ENCODE assay signal across 17 mouse cellular contexts in the genomic region with DNA sequence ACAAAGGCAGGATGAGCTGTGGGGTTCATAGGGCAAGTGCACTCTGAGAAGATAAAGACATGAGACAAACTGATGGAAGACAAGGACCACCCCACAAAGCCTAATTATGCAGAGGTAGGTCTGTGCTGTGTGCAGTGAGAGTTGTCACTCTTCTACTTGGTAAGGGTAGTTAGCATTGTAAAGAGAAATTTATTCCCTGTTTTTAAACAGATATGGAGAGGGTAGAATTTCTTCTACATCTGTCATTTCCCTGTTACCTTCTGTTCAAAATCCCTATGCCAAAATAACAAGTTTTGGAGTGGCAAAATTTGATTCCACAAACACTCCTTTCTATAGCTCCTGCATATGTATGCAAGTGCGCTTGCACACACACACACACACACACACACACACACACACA.
DNase-seq lines count a peak whose midpoint lies in the region; ATAC-seq lines count a peak whose summit lies in the region.
"Had no signal": no experiment of that assay in that cellular context is flagged by ENCODE, and none has a peak within 500 bp of the region (broad histone marks: within the 10 kb centered on the region; RNA-seq: fewer than 3 reads in every experiment).

No protein-coding gene starts in this region.

- DNase-seq in frontal cortex, postnatal 14 days (ENCODE audit: low spot score in 2 of 2): no peak
- DNase-seq in lung, postnatal 14 days: no peak
- DNase-seq in hindbrain, embryonic 14.5 days (ENCODE audit: low spot score): no peak
- DNase-seq: adrenal gland, adult 2 months; adrenal gland, postnatal 25 days; cerebellum, adult 11-12 months; cerebellum, adult 9-10 months; cerebellum, postnatal 25 days; gastrocnemius, adult 2 months; kidney, adult 11 months had no signal

- peak overlapping the region; percentile 34; the same call in 1 of the 2 replicates for H3K27ac ChIP-seq in lung, embryonic 15.5 days
- H3K27ac ChIP-seq in forebrain, embryonic 16.5 days (ENCODE audit: low read length): peak overlapping the region; percentile 88
- H3K27ac ChIP-seq in hindbrain, embryonic 14.5 days: no peak overlapping the region
- H3K27ac ChIP-seq: embryonic facial prominence, embryonic 12.5 days; gastrocnemius, adult 2 months; heart, embryonic 13.5 days; hindbrain, embryonic 12.5 days; hindbrain, postnatal 0 days had no signal

- peaks cover 5% of the 10 kb centered on the region for H3K4me1 ChIP-seq in lung, embryonic 15.5 days
- H3K4me1 ChIP-seq in forebrain, embryonic 16.5 days (replicated peaks; ENCODE audit: control insufficient read depth, insufficient read depth, low read length): peaks cover 26% of the 10 kb centered on the region
- H3K4me1 ChIP-seq in hindbrain, embryonic 14.5 days (replicated peaks; ENCODE audit: control insufficient read depth, insufficient read depth, low read length): peaks cover 9% of the 10 kb centered on the region
- H3K4me1 ChIP-seq: embryonic facial prominence, embryonic 12.5 days; hindbrain, embryonic 12.5 days had no signal

- 100% methylated on average over 1 of the region's 1 CpGs for WGBS in lung, embryonic 15.5 days
- 74% methylated on average over 1 of the region's 1 CpGs for WGBS in forebrain, embryonic 16.5 days
- WGBS in hindbrain, embryonic 14.5 days: 95% methylated on average over 1 of the region's 1 CpGs

- no peaks in the 10 kb centered on the region for H3K36me3 ChIP-seq in lung, embryonic 15.5 days
- H3K36me3 ChIP-seq in forebrain, embryonic 16.5 days (ENCODE audit: control insufficient read depth, insufficient read depth): no peaks in the 10 kb centered on the region
- H3K36me3 ChIP-seq in hindbrain, embryonic 14.5 days (replicated peaks; ENCODE audit: control insufficient read depth, insufficient read depth): no peaks in the 10 kb centered on the region
- H3K36me3 ChIP-seq: embryonic facial prominence, embryonic 12.5 days; heart, embryonic 13.5 days; hindbrain, embryonic 12.5 days had no signal

- no peak overlapping the region for H3K4me3 ChIP-seq in lung, embryonic 15.5 days
- no peak overlapping the region for H3K4me3 ChIP-seq in forebrain, embryonic 16.5 days (replicated peaks; ENCODE audit: low read length)
- H3K4me3 ChIP-seq in hindbrain, embryonic 14.5 days (replicated peaks; ENCODE audit: low read length): no peak overlapping the region
- H3K4me3 ChIP-seq: embryonic facial prominence, embryonic 12.5 days; gastrocnemius, adult 2 months; heart, embryonic 13.5 days; hindbrain, embryonic 12.5 days had no signal

- H3K27me3 ChIP-seq in lung, embryonic 15.5 days: no peaks in the 10 kb centered on the region
- H3K27me3 ChIP-seq in forebrain, embryonic 16.5 days (replicated peaks; ENCODE audit: control insufficient read depth, insufficient read depth, low read length): no peaks in the 10 kb centered on the region
- H3K27me3 ChIP-seq in hindbrain, embryonic 14.5 days (ENCODE audit: control insufficient read depth, insufficient read depth, low read length): no peaks in the 10 kb centered on the region
- H3K27me3 ChIP-seq: embryonic facial prominence, embryonic 12.5 days; heart, embryonic 13.5 days; hindbrain, embryonic 12.5 days had no signal

- H3K9me3 ChIP-seq in lung, embryonic 15.5 days: no peaks in the 10 kb centered on the region
- no peaks in the 10 kb centered on the region for H3K9me3 ChIP-seq in forebrain, embryonic 16.5 days (ENCODE audit: control insufficient read depth, low read length)
- H3K9me3 ChIP-seq in hindbrain, embryonic 14.5 days (ENCODE audit: control insufficient read depth, low read length): no peaks in the 10 kb centered on the region
- H3K9me3 ChIP-seq: embryonic facial prominence, embryonic 12.5 days; heart, embryonic 13.5 days; hindbrain, embryonic 12.5 days had no signal

- H3K9ac ChIP-seq in lung, embryonic 15.5 days: no peak overlapping the region
- no peak overlapping the region for H3K9ac ChIP-seq in forebrain, embryonic 16.5 days (replicated peaks; ENCODE audit: low read depth, low read length)
- H3K9ac ChIP-seq in hindbrain, embryonic 14.5 days: no peak overlapping the region
- H3K9ac ChIP-seq: embryonic facial prominence, embryonic 12.5 days; heart, embryonic 13.5 days; hindbrain, embryonic 12.5 days had no signal

- peak; percentile 53 for ATAC-seq in frontal cortex, adult (ENCODE audit: low TSS enrichment)
- ATAC-seq in lung, embryonic 15.5 days (ENCODE audit: borderline replicate concordance, extremely low read depth, low FRiP score, low TSS enrichment): no peak
- ATAC-seq in forebrain, embryonic 16.5 days: peak; percentile 72
- ATAC-seq in hindbrain, embryonic 14.5 days (ENCODE audit: low FRiP score): no peak

- no peak overlapping the region for H3K4me2 ChIP-seq in lung, embryonic 15.5 days
- no peak overlapping the region for H3K4me2 ChIP-seq in forebrain, embryonic 16.5 days (ENCODE audit: low read length)
- H3K4me2 ChIP-seq in hindbrain, embryonic 14.5 days (replicated peaks): no peak overlapping the region
- H3K4me2 ChIP-seq: embryonic facial prominence, embryonic 12.5 days; heart, embryonic 13.5 days; hindbrain, embryonic 12.5 days had no signal

Comparison
In these comparisons a context has a peak if more than half of its experiments do, and no peak if none do; other contexts are left out.
1. ATAC-seq: peak in frontal cortex, adult (single experiment) and forebrain, embryonic 16.5 days (single experiment); none in lung, embryonic 15.5 days (single experiment) and hindbrain, embryonic 14.5 days (single experiment).